Mouse (Mus musculus) cerebellum, adult 18-20 months (tissue): ENCODE data around the gene Abraxas1.

Experiments used
- DNase-seq, 2 experiments: peaks; one replicate each; pipeline ENCODE4 v3.0.0; 2021

The Abraxas1 gene

GRCm38 (mm10) chr5:100820483-100821184 is at the start of gene Abraxas1:
Gene Abraxas1, minus strand, starts transcription at chr5:100820965.
- DNase-seq, result peak; percentile 92 to 94

GRCm38 (mm10) chr5:100869197-100869895 is 48.6 kb upstream of the Abraxas1 start:
- no peak for DNase-seq

GRCm38 (mm10) chr5:100866183-100866582 is 45.4 kb upstream of the Abraxas1 start:
- DNase-seq, result no peak

GRCm38 (mm10) chr5:100864438-100864837 is 43.7 kb upstream of the Abraxas1 start:
- DNase-seq, result no peak

GRCm38 (mm10) chr5:100863091-100863490 is 42.3 kb upstream of the Abraxas1 start:
- no peak for DNase-seq

GRCm38 (mm10) chr5:100861811-100862210 is 41.0 kb upstream of the Abraxas1 start:
- no peak for DNase-seq

- no peak for DNase-seq
Measured at GRCm38 (mm10) chr5:100861140-100861539, 40.4 kb upstream of the Abraxas1 start.

GRCm38 (mm10) chr5:100860417-100861053 is 39.8 kb upstream of the Abraxas1 start:
- DNase-seq, result no peak

GRCm38 (mm10) chr5:100856552-100856951 is 35.8 kb upstream of the Abraxas1 start:
- DNase-seq, result no peak

- no peak for DNase-seq
Measured at GRCm38 (mm10) chr5:100853963-100854362, 33.2 kb upstream of the Abraxas1 start.

GRCm38 (mm10) chr5:100847143-100847542 is 26.4 kb upstream of the Abraxas1 start:
- DNase-seq, result no peak

- no peak for DNase-seq
Measured at GRCm38 (mm10) chr5:100846599-100846920, 25.8 kb upstream of the Abraxas1 start.

GRCm38 (mm10) chr5:100845848-100846598 is 25.3 kb upstream of the Abraxas1 start:
- peak; percentile 67 to 73 for DNase-seq

GRCm38 (mm10) chr5:100845485-100845847 is 24.7 kb upstream of the Abraxas1 start, which contains the start of gene Gpat3:
Gene Gpat3, plus strand, starts transcription at chr5:100845713.
- DNase-seq, result peak; percentile 67 to 68

- no peak for DNase-seq
Measured at GRCm38 (mm10) chr5:100844485-100844884, 23.7 kb upstream of the Abraxas1 start.

- no peak for DNase-seq
Measured at GRCm38 (mm10) chr5:100837907-100838306, 17.1 kb upstream of the Abraxas1 start.

GRCm38 (mm10) chr5:100835862-100836538 is 15.2 kb upstream of the Abraxas1 start:
- no peak for DNase-seq

GRCm38 (mm10) chr5:100833841-100834240 is 13.1 kb upstream of the Abraxas1 start:
- no peak for DNase-seq

- DNase-seq, result no peak
Measured at GRCm38 (mm10) chr5:100832680-100833079, 11.9 kb upstream of the Abraxas1 start.

- DNase-seq, result no peak
Measured at GRCm38 (mm10) chr5:100828701-100829100, 7.9 kb upstream of the Abraxas1 start.

- DNase-seq, result no peak
Measured at GRCm38 (mm10) chr5:100826531-100826930, 5.8 kb upstream of the Abraxas1 start.

GRCm38 (mm10) chr5:100825975-100826374 is 5.2 kb upstream of the Abraxas1 start:
- DNase-seq, result no peak

GRCm38 (mm10) chr5:100822826-100823225 is 2.1 kb upstream of the Abraxas1 start:
- no peak for DNase-seq
